Mouse (Mus musculus) liver, embryonic 11.5 days (tissue): ENCODE data around the gene Rhoa. TPM values are rescaled to one million over a fixed set of nuclear protein-coding genes. Genes with fewer than 3 reads are reported as not detected.
"Not testable (repeated sequence)": the region's sequence is repeated elsewhere in the genome, so short reads cannot be mapped to it uniquely, and the experiment has no call there.

Experiments used
- ATAC-seq: fragments of 200-750 bp; cut with Nextera tagmentation; replicated peaks from 2 replicates; pipeline ENCODE4 v1.8.0; 2017; ENCODE audit warnings: moderate number of reproducible peaks, mild to moderate bottlenecking, moderate TSS enrichment, moderate library complexity; ENCODE audit not compliant: low FRiP score
- DNase-seq: peaks from one replicate; pipeline ENCODE4 v3.0.0-alpha.2; 2017; ENCODE audit warnings: low spot score
- H3K27ac ChIP-seq: fragments of 300-500 bp; sonication (generic); 2 replicates; pipeline ENCODE4 v1.5.1; 2014; ENCODE audit warnings: mild to moderate bottlenecking, low read depth, low read length, control low read depth
- H3K27me3 ChIP-seq: fragments of 300-500 bp; sonication (generic); replicated peaks from 2 replicates; pipeline ENCODE4 v1.6.1; 2014; ENCODE audit warnings: low read length, mixed read lengths; ENCODE audit not compliant: control insufficient read depth, insufficient read depth
- H3K36me3 ChIP-seq: fragments of 300-500 bp; sonication (generic); 2 replicates; pipeline ENCODE4 v1.6.1; 2014; ENCODE audit warnings: mild to moderate bottlenecking, low read length, moderate library complexity, mixed read lengths; ENCODE audit not compliant: control insufficient read depth, insufficient read depth
- H3K4me1 ChIP-seq: fragments of 300-500 bp; sonication (generic); replicated peaks from 2 replicates; pipeline ENCODE4 v1.6.1; 2014; ENCODE audit warnings: low read length, mixed read lengths; ENCODE audit not compliant: control insufficient read depth, insufficient read depth
- H3K4me2 ChIP-seq: fragments of 300-500 bp; sonication (generic); 2 replicates; pipeline ENCODE4 v1.6.1; 2014; ENCODE audit warnings: mild to moderate bottlenecking, control low read depth, moderate library complexity
- H3K4me3 ChIP-seq: fragments of 300-500 bp; sonication (generic); 2 replicates; pipeline ENCODE4 v1.5.1; 2014; ENCODE audit warnings: low read depth, low read length, control low read depth
- H3K9ac ChIP-seq: fragments of 300-500 bp; sonication (generic); 2 replicates; pipeline ENCODE4 v1.6.1; 2014; ENCODE audit warnings: low read depth, low read length, control low read depth
- H3K9me3 ChIP-seq: fragments of 300-500 bp; sonication (generic); 2 replicates; pipeline ENCODE4 v1.6.1; 2016; ENCODE audit warnings: low read length, inconsistent platforms, mixed read lengths; ENCODE audit not compliant: control insufficient read depth
- WGBS: fragments of 180-500 bp; shearing (Covaris S2); extraction: QIAGEN DNeasy Blood & Tissue Kit; methylation state at CpG from one replicate; pipeline ENCODE4 v1.1.7; 2014; 5-methylcytosine and 5-hydroxymethylcytosine counted together
- polyA plus RNA-seq: library from polyadenylated mRNA; unstranded; fragments of >200 nt; fragmentation: Nextera tagmentation; extraction: Ambion mirVana; gene quantifications from 2 replicates; pipeline ENCODE4 v1.2.1, GENCODE M21; 2014

Rhoa gene
- polyA plus RNA-seq, 1 experiment from 2014 or later = 264 TPM

GRCm38 (mm10) chr9:108266261-108266935 is 39.5 kb upstream of the Rhoa start:
- WGBS = 44% methylated on average over 9 of the region's 10 CpGs
- Histone ChIP-seq H3K27ac (no peak overlapping the region), H3K4me3 (no peak overlapping the region), H3K36me3 (no peaks in the 10 kb centered on the region), H3K9ac (no peak overlapping the region), H3K9me3 (no peaks in the 10 kb centered on the region), H3K4me1 (peaks cover 16% of the 10 kb centered on the region), H3K27me3 (no peaks in the 10 kb centered on the region), H3K4me2 (no peak overlapping the region)
- ATAC-seq (no peak), DNase-seq (no peak)

DNA sequence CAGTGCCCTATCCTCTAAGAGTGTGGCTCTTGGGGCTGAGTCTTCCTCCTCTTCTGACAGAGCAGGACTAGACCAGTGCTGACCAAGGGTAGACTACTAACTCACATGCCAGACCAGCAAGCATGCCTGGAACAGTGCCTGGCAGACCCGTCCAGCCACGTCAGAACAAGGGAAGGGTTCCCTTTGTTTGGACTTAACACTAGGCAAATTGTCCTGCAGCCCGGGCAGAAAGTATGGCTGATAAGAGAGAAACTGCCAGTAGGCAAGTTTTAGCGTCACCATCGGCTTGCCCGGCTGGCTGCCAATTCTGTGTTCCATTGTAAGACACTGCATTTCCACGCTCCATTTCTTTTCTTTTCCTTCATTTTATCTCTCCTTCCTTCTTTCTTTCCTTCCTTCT is 38.2 kb upstream of the Rhoa start:
- no peaks in the 10 kb centered on the region for H3K9me3 ChIP-seq
- WGBS = 77% methylated on average over 7 of the region's 7 CpGs
- no peaks in the 10 kb centered on the region for H3K27me3 ChIP-seq
- no peak overlapping the region for H3K9ac ChIP-seq
- no peak for ATAC-seq
- H3K4me2 ChIP-seq = no peak overlapping the region
- H3K27ac ChIP-seq = no peak overlapping the region
- no peak for DNase-seq
- H3K36me3 ChIP-seq = no peaks in the 10 kb centered on the region
- no peak overlapping the region for H3K4me3 ChIP-seq
- H3K4me1 ChIP-seq = peaks cover 7% of the 10 kb centered on the region

- H3K27ac ChIP-seq, H3K4me1 ChIP-seq, H3K4me3 ChIP-seq, DNase-seq, H3K9ac ChIP-seq, H3K27me3 ChIP-seq, H3K36me3 ChIP-seq, H3K4me2 ChIP-seq, ATAC-seq, H3K9me3 ChIP-seq: not testable (repeated sequence)
- 74% methylated on average over 6 of the region's 7 CpGs for WGBS
These were observed 37.2 kb upstream of the Rhoa start for GRCm38 (mm10) chr9:108268701-108269100.

- WGBS = 30% methylated on average over 2 of the region's 2 CpGs
- Histone ChIP-seq H3K27me3 (no peaks in the 10 kb centered on the region), H3K36me3 (no peaks in the 10 kb centered on the region), H3K9ac (no peak overlapping the region), H3K9me3 (no peaks in the 10 kb centered on the region), H3K4me1 (no peaks in the 10 kb centered on the region), H3K4me2 (no peak overlapping the region), H3K4me3 (no peak overlapping the region), H3K27ac (no peak overlapping the region)
- ATAC-seq (no peak), DNase-seq (no peak)
These were observed 34.0 kb upstream of the Rhoa start for GRCm38 (mm10) chr9:108271941-108272340.

DNA sequence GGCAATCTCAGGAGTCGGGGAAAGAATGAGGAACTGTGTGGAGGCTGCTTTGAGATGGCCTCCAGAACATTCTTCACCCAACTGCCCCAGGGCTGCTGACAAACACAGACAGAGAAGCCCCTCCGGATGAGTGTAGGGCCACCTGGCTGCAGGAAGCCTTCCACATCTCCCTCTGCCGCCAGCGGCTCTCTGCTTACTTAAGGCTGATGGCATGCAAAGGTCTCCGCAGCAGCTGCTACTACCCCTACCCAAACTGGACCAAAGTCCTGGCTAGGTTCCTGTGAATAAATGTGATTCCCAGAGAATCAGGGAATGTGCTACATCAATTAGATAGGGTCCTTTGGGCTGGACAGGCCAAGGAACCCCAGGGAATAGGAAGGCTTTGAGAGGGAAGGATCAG is 33.2 kb upstream of the Rhoa start:
- 51% methylated on average over 5 of the region's 5 CpGs for WGBS
- no peak overlapping the region for H3K4me3 ChIP-seq
- H3K4me1 ChIP-seq = no peaks in the 10 kb centered on the region
- no peaks in the 10 kb centered on the region for H3K36me3 ChIP-seq
- no peak overlapping the region for H3K27ac ChIP-seq
- no peak overlapping the region for H3K9ac ChIP-seq
- DNase-seq = no peak
- no peaks in the 10 kb centered on the region for H3K27me3 ChIP-seq
- ATAC-seq = no peak
- H3K4me2 ChIP-seq = no peak overlapping the region
- no peaks in the 10 kb centered on the region for H3K9me3 ChIP-seq

- Histone ChIP-seq H3K4me2 (no peak overlapping the region), H3K36me3 (no peaks in the 10 kb centered on the region), H3K27me3 (no peaks in the 10 kb centered on the region), H3K27ac (no peak overlapping the region), H3K4me1 (no peaks in the 10 kb centered on the region), H3K4me3 (no peak overlapping the region), H3K9me3 (no peaks in the 10 kb centered on the region), H3K9ac (no peak overlapping the region)
- 75% methylated on average over 4 of the region's 4 CpGs for WGBS
- no peak for DNase-seq
- no peak for ATAC-seq
These were observed 32.4 kb upstream of the Rhoa start for GRCm38 (mm10) chr9:108273485-108273884.

- Histone ChIP-seq H3K9me3 (no peaks in the 10 kb centered on the region), H3K27ac (no peak overlapping the region), H3K4me1 (no peaks in the 10 kb centered on the region), H3K4me3 (no peak overlapping the region), H3K36me3 (no peaks in the 10 kb centered on the region), H3K4me2 (no peak overlapping the region), H3K27me3 (no peaks in the 10 kb centered on the region), H3K9ac (no peak overlapping the region)
- WGBS = 65% methylated on average over 5 of the region's 5 CpGs
- DNase-seq (no peak), ATAC-seq (no peak)
These were observed 31.2 kb upstream of the Rhoa start for GRCm38 (mm10) chr9:108274476-108275330.

- Histone ChIP-seq H3K9ac (no peak overlapping the region), H3K4me1 (no peaks in the 10 kb centered on the region), H3K9me3 (no peaks in the 10 kb centered on the region), H3K27ac (no peak overlapping the region), H3K4me3 (no peak overlapping the region), H3K36me3 (no peaks in the 10 kb centered on the region), H3K4me2 (no peak overlapping the region), H3K27me3 (no peaks in the 10 kb centered on the region)
- 50% methylated on average over 6 of the region's 6 CpGs for WGBS
- ATAC-seq = no peak
- no peak for DNase-seq
These were observed 30.6 kb upstream of the Rhoa start for GRCm38 (mm10) chr9:108275331-108275659.
